Mouse (Mus musculus) megakaryocyte, embryonic 14.5 days (primary cell): ENCODE measurements around the gene Mrpl4. TPM values are rescaled to one million over a fixed set of nuclear protein-coding genes. Genes with fewer than 3 reads are reported as not detected.
"Not testable (repeated sequence)": the region's sequence is repeated elsewhere in the genome, so short reads cannot be mapped to it uniquely, and the experiment has no call there.

Experiments used
- H3K27me3 ChIP-seq: replicated peaks from 2 replicates; pipeline ENCODE3; 2012; ENCODE audit warnings: inconsistent platforms
- H3K36me3 ChIP-seq: replicated peaks from 2 replicates; pipeline ENCODE3; 2012; ENCODE audit warnings: low read length, inconsistent platforms, mixed read lengths
- H3K4me1 ChIP-seq: 2 replicates; pipeline ENCODE4 v1.6.1; 2012; ENCODE audit warnings: inconsistent platforms
- H3K4me3 ChIP-seq: replicated peaks from 2 replicates; pipeline ENCODE3; 2012; ENCODE audit warnings: moderate library complexity, mild to moderate bottlenecking, inconsistent platforms
- H3K9me3 ChIP-seq: 2 replicates; pipeline ENCODE4 v1.6.1; 2012; ENCODE audit warnings: inconsistent platforms
- FLI1 ChIP-seq: IDR thresholded peaks from 2 replicates; pipeline ENCODE4 v1.6.1; 2012; ENCODE audit warnings: low read length, inconsistent platforms, mixed read lengths
- GATA1 ChIP-seq: IDR thresholded peaks from 3 replicates; pipeline ENCODE4 v1.6.1; 2012; ENCODE audit warnings: mixed read lengths, low read length, inconsistent platforms, borderline replicate concordance
- polyA plus RNA-seq: library from polyadenylated mRNA; stranded (reverse); fragments of >175 nt; gene quantifications from 2 replicates; pipeline ENCODE4 v1.2.3, GENCODE M21; 2012; ENCODE audit warnings: low replicate concordance; ENCODE audit not compliant: insufficient read depth

Mrpl4 gene
- polyA plus RNA-seq, 1 experiment: 63.4 TPM

- no peaks in the 10 kb centered on the region for H3K36me3 ChIP-seq
Measured at GRCm38 (mm10) chr9:20986952-20987686, 15.4 kb upstream of the Mrpl4 start.

GRCm38 (mm10) chr9:20987953-20988352 is 14.6 kb upstream of the Mrpl4 start:
- Histone ChIP-seq H3K4me1 (peaks cover 23% of the 10 kb centered on the region), H3K4me3 (no peak overlapping the region), H3K27me3 (peaks cover 3% of the 10 kb centered on the region), H3K9me3 (peaks cover 6% of the 10 kb centered on the region; the same call in 1 of the 2 replicates), H3K36me3 (no peaks in the 10 kb centered on the region)
- TF ChIP-seq GATA1: no peak

More at GRCm38 (mm10) chr9:20986952-20987686, 15.4 kb upstream of the Mrpl4 start:
- TF ChIP-seq GATA1 (no peak), FLI1 (no peak)
- peaks cover 6% of the 10 kb centered on the region; the same call in 1 of the 2 replicates for H3K9me3 ChIP-seq
- H3K4me1 ChIP-seq: peaks cover 29% of the 10 kb centered on the region
- H3K4me3 ChIP-seq: no peak overlapping the region
- peaks cover 3% of the 10 kb centered on the region for H3K27me3 ChIP-seq

DNA sequence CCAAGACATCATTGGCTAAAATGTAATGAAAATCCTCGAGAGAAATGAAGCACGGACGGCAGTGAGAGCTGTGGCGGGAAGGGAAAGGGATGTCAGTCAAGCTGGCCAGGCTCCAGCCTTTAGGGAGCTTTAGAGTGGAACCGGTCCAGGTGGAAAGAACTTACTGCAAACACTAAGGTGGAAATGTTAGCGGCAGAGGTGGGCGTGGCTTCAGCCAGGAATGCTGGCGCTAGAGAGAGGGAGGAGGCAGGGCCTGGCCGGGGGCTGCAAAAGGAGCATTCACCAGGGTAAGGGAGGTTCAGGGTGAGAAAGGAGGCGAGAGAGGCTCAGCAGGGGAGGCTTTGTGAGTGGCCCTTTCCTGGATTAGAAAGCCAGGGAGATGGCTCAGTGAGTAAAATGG is 11.7 kb upstream of the Mrpl4 start:
- H3K36me3 ChIP-seq: no peaks in the 10 kb centered on the region
- peaks cover 3% of the 10 kb centered on the region for H3K27me3 ChIP-seq
- peaks cover 6% of the 10 kb centered on the region; the same call in 1 of the 2 replicates for H3K9me3 ChIP-seq
- no peak for TF ChIP-seq FLI1
- no peak overlapping the region for H3K4me3 ChIP-seq
- H3K4me1 ChIP-seq: peaks cover 13% of the 10 kb centered on the region

- TF ChIP-seq FLI1 (no peak), GATA1 (no peak)
- H3K4me1 ChIP-seq: peaks cover 16% of the 10 kb centered on the region
- H3K4me3 ChIP-seq: no peak overlapping the region
- H3K36me3 ChIP-seq: no peaks in the 10 kb centered on the region
- H3K9me3 ChIP-seq: no peaks in the 10 kb centered on the region
- peaks cover 3% of the 10 kb centered on the region for H3K27me3 ChIP-seq
Measured at GRCm38 (mm10) chr9:20991587-20991986, 11.0 kb upstream of the Mrpl4 start.

DNA sequence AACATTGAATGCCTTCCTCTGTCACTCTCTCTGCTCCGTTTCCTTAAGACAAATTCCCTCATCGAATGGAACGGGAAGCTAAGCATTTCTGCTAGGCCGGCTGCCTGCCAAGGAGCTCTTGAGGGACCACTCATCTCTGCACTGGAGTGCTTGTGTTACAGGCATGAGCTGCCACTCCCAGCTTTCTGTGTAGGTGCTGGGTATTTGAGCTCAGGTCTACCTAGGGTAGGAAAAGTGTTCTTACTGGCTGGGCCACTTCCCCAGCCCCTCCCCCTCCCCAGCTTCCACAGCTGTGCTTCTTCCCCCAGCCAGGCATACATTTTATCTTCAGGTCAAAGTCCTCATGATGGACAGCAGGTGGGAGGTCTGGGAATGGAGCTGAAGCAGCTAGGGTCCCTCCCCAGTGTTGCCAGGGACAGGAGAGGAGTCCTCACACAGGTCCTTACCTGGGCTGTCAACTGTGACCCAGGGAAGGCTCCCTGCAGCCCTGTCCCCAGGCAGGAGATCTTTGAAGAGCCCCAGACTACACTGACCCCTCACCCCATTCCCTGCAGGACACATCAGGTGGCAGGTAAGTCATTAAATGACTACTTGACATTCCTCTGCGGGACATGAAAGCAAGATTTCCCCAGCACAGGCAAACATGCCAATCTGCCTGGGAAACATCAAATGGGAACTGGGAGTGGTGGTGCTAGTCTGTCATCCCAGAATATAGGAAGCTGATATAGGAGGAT is 9.2 kb upstream of the Mrpl4 start:
- H3K9me3 ChIP-seq: no peaks in the 10 kb centered on the region
- H3K27me3 ChIP-seq: no peaks in the 10 kb centered on the region
- no peak overlapping the region for H3K4me3 ChIP-seq
- peaks cover 31% of the 10 kb centered on the region for H3K4me1 ChIP-seq
- TF ChIP-seq FLI1 (no peak), GATA1 (no peak)
- H3K36me3 ChIP-seq: no peaks in the 10 kb centered on the region

DNA sequence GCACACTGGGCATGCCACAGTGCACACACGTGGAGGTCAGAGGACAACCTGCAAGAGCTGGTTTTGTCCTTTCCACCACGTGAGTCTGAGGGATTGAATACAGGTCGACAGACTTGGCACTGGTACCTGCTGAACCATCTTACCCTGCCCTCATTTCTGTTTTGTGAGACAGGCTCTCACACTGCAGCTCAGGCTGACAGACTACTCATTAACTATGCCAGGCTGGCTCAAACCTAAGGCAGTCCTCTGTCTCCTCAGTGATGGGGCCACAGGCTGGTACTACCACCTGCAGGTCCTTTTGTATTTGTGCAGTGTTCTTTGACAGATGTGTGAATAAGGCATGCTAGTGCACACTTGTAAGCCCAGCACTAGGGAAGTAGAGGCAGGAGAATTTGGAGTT is 7.5 kb upstream of the Mrpl4 start:
- H3K36me3 ChIP-seq: no peaks in the 10 kb centered on the region
- H3K27me3 ChIP-seq: no peaks in the 10 kb centered on the region
- TF ChIP-seq GATA1 (no peak), FLI1 (no peak)
- peaks cover 24% of the 10 kb centered on the region for H3K4me1 ChIP-seq
- H3K4me3 ChIP-seq: no peak overlapping the region
- H3K9me3 ChIP-seq: no peaks in the 10 kb centered on the region

- H3K36me3 ChIP-seq: no peaks in the 10 kb centered on the region
- no peaks in the 10 kb centered on the region for H3K9me3 ChIP-seq
- peaks cover 27% of the 10 kb centered on the region for H3K4me1 ChIP-seq
- no peak overlapping the region for H3K4me3 ChIP-seq
- TF ChIP-seq GATA1 (no peak), FLI1 (no peak)
- H3K27me3 ChIP-seq: no peaks in the 10 kb centered on the region
Measured at GRCm38 (mm10) chr9:20997065-20997464, 5.5 kb upstream of the Mrpl4 start.

- H3K4me3 ChIP-seq, H3K9me3 ChIP-seq, H3K27me3 ChIP-seq, H3K36me3 ChIP-seq: not testable (repeated sequence)
- H3K4me1 ChIP-seq: peaks cover 33% of the 10 kb centered on the region
Measured at GRCm38 (mm10) chr9:20998337-20998736, 4.2 kb upstream of the Mrpl4 start.

DNA sequence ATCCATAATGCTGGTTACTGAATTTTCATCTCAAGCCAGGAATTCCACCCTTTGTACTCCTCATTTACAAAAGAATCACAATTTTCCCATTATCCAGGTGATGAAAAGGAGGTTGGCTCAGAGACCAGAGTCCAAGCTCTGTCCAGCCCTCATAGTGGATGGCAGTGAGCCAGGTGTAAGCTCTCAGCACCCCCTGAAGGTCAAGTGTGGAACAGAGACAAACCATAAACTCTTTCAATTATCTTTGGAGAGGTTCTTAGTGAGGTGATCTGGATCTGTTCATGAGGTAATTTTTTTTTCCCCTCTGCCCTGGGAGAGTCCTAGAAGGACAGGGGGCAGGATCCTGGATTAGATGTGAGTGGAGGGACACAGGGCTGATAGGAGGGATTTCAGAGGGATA is 1.7 kb upstream of the Mrpl4 start:
- Histone ChIP-seq H3K36me3 (peaks cover 15% of the 10 kb centered on the region), H3K4me1 (peaks cover 38% of the 10 kb centered on the region), H3K4me3 (no peak overlapping the region), H3K9me3 (no peaks in the 10 kb centered on the region), H3K27me3 (no peaks in the 10 kb centered on the region)
- TF ChIP-seq GATA1: no peak
- no peak for TF ChIP-seq FLI1

DNA sequence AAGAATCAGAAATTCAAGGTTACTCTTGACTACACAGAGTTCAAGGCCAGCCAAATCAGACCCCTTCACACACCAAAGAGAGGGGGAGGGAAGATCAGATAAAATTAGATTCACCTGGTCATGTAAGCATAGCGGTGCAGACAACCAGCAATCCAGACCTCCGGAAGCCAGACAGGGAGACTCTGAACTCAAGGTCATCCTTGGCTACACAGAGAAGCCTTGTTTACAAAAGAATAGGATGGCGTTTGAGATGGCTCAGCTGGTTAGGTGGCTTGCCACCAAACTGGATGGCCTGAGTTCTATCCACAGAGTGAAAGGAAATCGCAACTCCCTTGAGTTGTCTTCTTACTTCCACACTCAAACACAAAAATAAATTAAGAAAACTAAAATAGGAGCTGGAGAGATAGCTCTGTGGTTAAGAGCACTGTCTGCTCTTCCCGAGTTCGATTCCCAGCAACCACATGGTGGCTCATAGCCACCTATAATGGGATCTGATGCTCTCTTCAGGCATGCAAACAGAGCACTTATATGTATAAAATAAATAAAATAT is 812 bp upstream of the Mrpl4 start:
- Histone ChIP-seq H3K9me3 (no peaks in the 10 kb centered on the region), H3K27me3 (no peaks in the 10 kb centered on the region), H3K4me1 (peaks cover 34% of the 10 kb centered on the region), H3K36me3 (peaks cover 23% of the 10 kb centered on the region), H3K4me3 (peak overlapping the region; percentile 35)
- TF ChIP-seq FLI1 (no peak), GATA1 (no peak)
